In genomic region chr14:24766260-24766659, GRCm38 (mm10) we compare ENCODE assay signal across 12 mouse cellular contexts.
"Had no signal": no experiment of that assay in that cellular context is flagged by ENCODE, and none has a peak within 500 bp of the region (broad histone marks: within the 10 kb centered on the region; RNA-seq: fewer than 3 reads in every experiment).

No protein-coding gene starts in this region.

- DNase-seq: kidney, adult 18-20 months; kidney, adult 9 months; kidney, postnatal 14 days; kidney, postnatal 4 days; left cerebral cortex, postnatal 4 days; liver, embryonic 13.5 days; lung, adult 2 months; lung, postnatal 14 days; lung, postnatal 4 days; thymus, adult 18-20 months; thymus, postnatal 36 days had no signal

- H3K9ac ChIP-seq: liver, embryonic 13.5 days; midbrain, embryonic 12.5 days had no signal

- H3K9me3 ChIP-seq: liver, embryonic 13.5 days; midbrain, embryonic 12.5 days had no signal

- H3K4me1 ChIP-seq: liver, embryonic 13.5 days had no signal

- H3K4me2 ChIP-seq: liver, embryonic 13.5 days; midbrain, embryonic 12.5 days had no signal

- H3K27me3 ChIP-seq: liver, embryonic 13.5 days; midbrain, embryonic 12.5 days had no signal

- H3K4me3 ChIP-seq: liver, embryonic 13.5 days; midbrain, embryonic 12.5 days had no signal

- H3K27ac ChIP-seq: liver, embryonic 13.5 days; midbrain, embryonic 12.5 days had no signal

- H3K36me3 ChIP-seq: liver, embryonic 13.5 days; midbrain, embryonic 12.5 days had no signal
